Mouse (Mus musculus): Measurements from ENCODE around the gene Mafk. TPM values are rescaled to one million over a fixed set of nuclear protein-coding genes. Genes with fewer than 3 reads are reported as not detected.

Mafk gene
- polyA plus RNA-seq, 1 experiment from 2014 or later, result 8.1 TPM

- no peak for DNase-seq (ENCODE audit: low spot score)
- H3K9me3 ChIP-seq (replicated peaks), result no peaks in the 10 kb centered on the region
- peaks cover 10% of the 10 kb centered on the region for H3K4me1 ChIP-seq
- 0 out of 2 replicates have a peak overlapping the region, but pooled peaks have one; percentile 2 for H3K27ac ChIP-seq
- H3K27me3 ChIP-seq (ENCODE audit: low read depth, poor library complexity, severe bottlenecking), result peaks cover 54% of the 10 kb centered on the region
- H3K36me3 ChIP-seq, result no peaks in the 10 kb centered on the region
- no peak overlapping the region for H3K4me3 ChIP-seq
- 30% methylated on average over 10 of the region's 10 CpGs for WGBS
These were observed 21.8 kb downstream of the Mafk start for GRCm38 (mm10) chr5:139813126-139813490.

DNA sequence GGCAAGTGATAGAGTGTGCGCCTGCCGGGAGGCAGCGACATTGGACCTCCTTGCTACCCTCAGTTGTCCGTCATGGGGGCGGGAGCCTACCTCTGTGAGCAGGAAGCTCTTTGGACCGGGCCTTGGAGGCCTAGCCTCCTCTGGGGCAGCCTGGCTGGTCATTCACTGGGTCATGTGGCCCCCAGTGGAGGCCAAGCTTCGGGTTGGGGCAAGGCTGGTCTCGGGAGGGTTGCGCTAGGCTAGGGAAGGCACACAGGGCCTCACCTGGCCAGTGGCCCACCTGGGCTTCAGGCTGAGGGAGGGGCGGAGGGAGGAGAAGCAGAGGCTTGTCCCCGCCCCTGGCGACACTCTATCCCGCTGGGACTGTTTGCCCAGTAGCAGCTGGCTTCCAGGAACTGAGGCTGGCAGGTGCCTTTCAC, 22.7 kb downstream of the Mafk start:
- Histone ChIP-seq H3K27ac (0 out of 2 replicates have a peak overlapping the region, but pooled peaks have one; percentile 42), H3K9me3 (replicated peaks) (no peaks in the 10 kb centered on the region), H3K4me1 (peaks cover 10% of the 10 kb centered on the region), H3K36me3 (no peaks in the 10 kb centered on the region), H3K4me3 (peak overlapping the region; percentile 17), H3K27me3 (ENCODE audit: low read depth, poor library complexity, severe bottlenecking) (peaks cover 54% of the 10 kb centered on the region)
- no peak for DNase-seq (ENCODE audit: low spot score)
- 4% methylated on average over 13 of the region's 13 CpGs for WGBS

DNA sequence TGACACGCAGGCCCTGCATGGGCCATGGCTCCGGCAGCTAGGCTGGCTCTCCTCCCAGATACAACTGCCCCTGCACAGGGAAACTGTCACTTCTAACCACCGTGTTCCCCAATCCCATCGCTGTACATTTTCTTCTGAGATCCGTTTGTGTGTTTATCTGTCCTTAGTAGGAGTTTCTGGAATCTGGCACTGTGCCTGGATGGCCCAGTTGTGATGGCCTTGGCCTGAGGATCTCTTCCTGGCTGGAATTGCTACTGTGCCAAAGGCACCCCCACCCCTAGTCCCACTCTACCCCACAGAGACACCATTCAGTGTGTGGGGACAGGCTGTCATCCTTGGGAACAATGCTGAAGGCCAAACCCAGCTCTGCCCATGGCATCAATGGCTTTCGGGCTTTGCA, 24.7 kb downstream of the Mafk start:
- Histone ChIP-seq H3K9me3 (replicated peaks) (no peaks in the 10 kb centered on the region), H3K4me1 (peaks cover 10% of the 10 kb centered on the region), H3K4me3 (no peak overlapping the region), H3K27ac (no peak overlapping the region), H3K36me3 (no peaks in the 10 kb centered on the region), H3K27me3 (ENCODE audit: low read depth, poor library complexity, severe bottlenecking) (peaks cover 54% of the 10 kb centered on the region)
- DNase-seq (ENCODE audit: low spot score), result no peak
- 87% methylated on average over 6 of the region's 6 CpGs for WGBS

DNA sequence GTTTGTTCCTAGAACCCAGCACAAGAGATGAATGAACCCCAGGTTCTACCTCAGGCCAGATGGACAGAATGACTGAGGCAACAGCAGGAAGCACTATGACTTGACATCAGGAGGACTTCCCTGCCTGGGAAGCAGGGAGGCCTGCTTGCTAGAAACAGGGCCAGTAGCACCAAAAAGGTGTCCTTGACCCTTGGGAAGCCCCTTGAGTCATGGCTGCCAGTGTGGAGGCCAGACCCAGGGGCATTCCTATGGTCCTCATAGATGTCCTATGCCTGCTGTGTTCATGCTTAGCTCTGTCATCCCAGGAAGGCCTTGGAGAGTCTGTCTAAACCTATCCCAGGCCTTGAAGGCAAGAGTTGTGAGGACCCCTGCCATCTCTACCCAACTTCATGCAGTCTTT, 25.1 kb downstream of the Mafk start:
- Histone ChIP-seq H3K27ac (no peak overlapping the region), H3K36me3 (no peaks in the 10 kb centered on the region; the same call in none of the 2 replicates), H3K9me3 (replicated peaks) (no peaks in the 10 kb centered on the region), H3K27me3 (ENCODE audit: low read depth, poor library complexity, severe bottlenecking) (peaks cover 52% of the 10 kb centered on the region), H3K4me3 (no peak overlapping the region), H3K4me1 (peaks cover 15% of the 10 kb centered on the region)
- DNase-seq (ENCODE audit: low spot score), result no peak

GRCm38 (mm10) chr5:139817292-139817691, 26.0 kb downstream of the Mafk start:
- H3K4me3 ChIP-seq, result no peak overlapping the region
- peaks cover 24% of the 10 kb centered on the region for H3K4me1 ChIP-seq
- H3K36me3 ChIP-seq, result peaks cover 7% of the 10 kb centered on the region
- no peak for DNase-seq (ENCODE audit: low spot score)
- no peaks in the 10 kb centered on the region for H3K9me3 ChIP-seq (replicated peaks)
- WGBS, result 13% methylated on average over 1 of the region's 1 CpGs
- H3K27me3 ChIP-seq (ENCODE audit: low read depth, poor library complexity, severe bottlenecking), result peaks cover 44% of the 10 kb centered on the region
- no peak overlapping the region for H3K27ac ChIP-seq

DNA sequence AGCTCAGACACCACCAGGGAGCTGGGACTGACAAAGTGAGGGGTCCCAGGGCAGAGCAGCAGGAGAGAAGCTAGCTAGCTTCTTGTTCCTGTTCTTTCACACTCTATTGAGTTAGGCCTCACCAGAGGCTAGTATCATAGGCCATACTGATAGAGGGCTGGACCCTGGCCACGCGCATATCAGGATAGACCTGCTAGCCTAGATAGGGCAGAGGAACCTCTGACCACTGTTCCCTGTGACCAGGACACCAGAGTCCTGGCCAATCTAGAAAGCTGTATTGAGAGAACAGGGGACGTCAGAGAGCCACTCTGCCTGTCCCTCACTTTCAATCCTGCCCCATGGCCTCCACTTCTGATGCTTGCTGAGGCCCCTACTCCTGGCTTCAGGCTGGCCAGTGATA, 26.7 kb downstream of the Mafk start:
- H3K9me3 ChIP-seq (replicated peaks), result no peaks in the 10 kb centered on the region
- no peak for DNase-seq (ENCODE audit: low spot score)
- peaks cover 27% of the 10 kb centered on the region for H3K4me1 ChIP-seq
- H3K27ac ChIP-seq, result no peak overlapping the region
- H3K4me3 ChIP-seq, result no peak overlapping the region
- H3K36me3 ChIP-seq, result peaks cover 15% of the 10 kb centered on the region
- peaks cover 36% of the 10 kb centered on the region for H3K27me3 ChIP-seq (ENCODE audit: low read depth, poor library complexity, severe bottlenecking)
- WGBS, result 88% methylated on average over 3 of the region's 3 CpGs

GRCm38 (mm10) chr5:139818801-139819200, 27.5 kb downstream of the Mafk start:
- Histone ChIP-seq H3K27ac (no peak overlapping the region), H3K4me3 (no peak overlapping the region), H3K27me3 (ENCODE audit: low read depth, poor library complexity, severe bottlenecking) (peaks cover 29% of the 10 kb centered on the region), H3K4me1 (peaks cover 28% of the 10 kb centered on the region), H3K9me3 (replicated peaks) (no peaks in the 10 kb centered on the region), H3K36me3 (peaks cover 22% of the 10 kb centered on the region)
- 55% methylated on average over 4 of the region's 4 CpGs for WGBS
- DNase-seq (ENCODE audit: low spot score), result no peak

DNA sequence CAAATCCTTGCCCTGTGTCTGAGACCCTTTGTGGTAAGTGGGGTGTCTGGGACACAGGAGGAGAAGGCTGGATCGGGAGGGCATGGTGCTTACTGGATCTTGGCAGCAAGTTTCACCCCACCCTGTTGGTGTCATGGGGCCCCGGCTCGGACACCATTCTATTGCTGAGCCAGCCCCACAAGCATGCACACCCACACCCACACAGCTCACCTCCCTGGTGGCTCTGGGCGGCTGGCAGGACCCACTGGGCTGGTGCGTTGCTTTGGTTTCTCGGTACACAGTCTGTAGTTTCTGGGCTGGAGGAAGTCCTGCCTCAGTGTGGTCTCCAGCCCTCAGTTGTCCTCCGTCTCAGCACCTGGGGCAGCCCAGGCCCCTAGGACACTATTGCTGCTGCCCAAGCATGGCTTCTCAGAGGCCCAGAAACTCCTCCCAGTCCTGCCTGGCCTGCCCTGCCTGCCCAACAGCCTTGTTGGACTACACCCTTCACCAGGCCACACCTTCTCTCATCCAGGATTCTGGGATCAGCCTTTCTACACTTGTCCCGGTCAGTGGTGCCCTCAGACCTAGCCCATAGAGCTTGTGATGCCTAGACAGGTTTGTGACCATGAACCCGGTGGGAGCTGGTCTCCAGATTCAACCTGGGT, 28.3 kb downstream of the Mafk start, which contains the start of gene Tmem184a:
Gene Tmem184a (minus strand): TSS at position 380 of the 644 bp plus-strand sequence.
- WGBS, result 89% methylated on average over 9 of the region's 9 CpGs
- peaks cover 25% of the 10 kb centered on the region for H3K4me1 ChIP-seq
- H3K27me3 ChIP-seq (ENCODE audit: low read depth, poor library complexity, severe bottlenecking), result peaks cover 20% of the 10 kb centered on the region
- no peak for DNase-seq (ENCODE audit: low spot score)
- no peak within 1 kb of the TSS for H3K27ac ChIP-seq
- H3K4me3 ChIP-seq, result no peak within 1 kb of the TSS
- H3K36me3 ChIP-seq, result peaks cover 30% of the 10 kb centered on the region
- no peaks in the 10 kb centered on the region for H3K9me3 ChIP-seq (replicated peaks)

- H3K4me3 ChIP-seq, result no peak overlapping the region
- DNase-seq (ENCODE audit: low spot score), result no peak
- WGBS, result 53% methylated on average over 12 of the region's 12 CpGs
- H3K36me3 ChIP-seq, result peaks cover 37% of the 10 kb centered on the region
- H3K27ac ChIP-seq, result 0 out of 2 replicates have a peak overlapping the region, but pooled peaks have one; percentile 14
- no peaks in the 10 kb centered on the region for H3K27me3 ChIP-seq (ENCODE audit: low read depth, poor library complexity, severe bottlenecking)
- H3K9me3 ChIP-seq (replicated peaks), result no peaks in the 10 kb centered on the region
- H3K4me1 ChIP-seq, result peaks cover 37% of the 10 kb centered on the region
These were observed 30.4 kb downstream of the Mafk start for GRCm38 (mm10) chr5:139821466-139822459.

GRCm38 (mm10) chr5:139824531-139824930, 33.2 kb downstream of the Mafk start:
- H3K36me3 ChIP-seq, result peaks cover 37% of the 10 kb centered on the region
- 93% methylated on average over 10 of the region's 10 CpGs for WGBS
- H3K27me3 ChIP-seq (ENCODE audit: low read depth, poor library complexity, severe bottlenecking), result no peaks in the 10 kb centered on the region
- H3K4me3 ChIP-seq, result no peak overlapping the region
- DNase-seq (ENCODE audit: low spot score), result no peak
- H3K4me1 ChIP-seq, result peaks cover 37% of the 10 kb centered on the region
- H3K9me3 ChIP-seq (replicated peaks), result no peaks in the 10 kb centered on the region
- no peak overlapping the region for H3K27ac ChIP-seq

GRCm38 (mm10) chr5:139825947-139826346, 34.6 kb downstream of the Mafk start:
- peaks cover 37% of the 10 kb centered on the region for H3K36me3 ChIP-seq
- peak overlapping the region; percentile 84 for H3K27ac ChIP-seq
- peaks cover 36% of the 10 kb centered on the region for H3K4me1 ChIP-seq
- no peak for DNase-seq (ENCODE audit: low spot score)
- H3K4me3 ChIP-seq, result peak overlapping the region; percentile 79
- no peaks in the 10 kb centered on the region for H3K9me3 ChIP-seq (replicated peaks)
- no peaks in the 10 kb centered on the region for H3K27me3 ChIP-seq (ENCODE audit: low read depth, poor library complexity, severe bottlenecking)
- 43% methylated on average over 11 of the region's 11 CpGs for WGBS

DNA sequence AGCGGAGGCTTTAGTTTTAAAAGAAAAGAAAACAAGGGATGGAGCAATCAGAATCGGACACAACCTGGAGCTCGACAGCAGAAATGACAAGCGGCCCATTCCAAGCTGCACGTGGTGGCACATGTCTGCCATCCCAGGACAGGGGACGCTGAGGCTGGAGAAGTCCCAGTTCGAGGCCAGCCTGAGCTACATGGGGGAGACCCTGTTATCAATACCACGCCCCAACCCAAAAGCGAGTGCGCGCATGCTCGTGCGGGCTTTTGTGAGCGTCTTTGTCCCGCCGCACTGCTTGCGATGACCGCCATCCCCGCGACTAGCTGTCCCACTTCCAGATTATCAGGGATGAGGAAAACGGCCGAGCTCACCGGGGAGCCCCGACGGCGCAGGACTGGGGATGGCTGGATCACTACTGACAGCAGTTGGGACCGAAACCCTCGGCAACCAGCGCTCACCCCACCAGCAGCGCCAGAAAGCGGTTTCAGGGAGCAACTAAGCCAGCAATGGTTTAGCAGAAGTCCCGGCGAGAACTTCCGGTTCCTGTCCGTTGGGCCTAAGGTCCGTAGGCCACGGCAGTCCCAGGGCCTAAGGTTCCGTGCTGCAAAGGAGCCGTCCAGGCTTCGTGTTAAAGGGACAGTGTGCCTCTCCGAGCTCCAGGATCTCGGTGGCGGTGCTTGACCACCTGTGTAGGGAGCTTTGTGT, 35.2 kb downstream of the Mafk start, which contains the start of the genes Gm26938 and Psmg3:
Gene Gm26938 (minus strand): TSS at position 51 of the 699 bp plus-strand sequence.
Gene Psmg3 (minus strand): TSS at position 529 of the 699 bp plus-strand sequence.
- peaks cover 37% of the 10 kb centered on the region for H3K36me3 ChIP-seq
- peak within 1 kb of the TSS; percentile 84 for H3K27ac ChIP-seq
- 1% methylated on average over 43 of the region's 43 CpGs for WGBS
- H3K4me3 ChIP-seq, result peak within 1 kb of the TSS; percentile 79
- H3K4me1 ChIP-seq, result peaks cover 31% of the 10 kb centered on the region
- DNase-seq (ENCODE audit: low spot score), result peak; percentile 96
- H3K9me3 ChIP-seq (replicated peaks), result no peaks in the 10 kb centered on the region
- no peaks in the 10 kb centered on the region for H3K27me3 ChIP-seq (ENCODE audit: low read depth, poor library complexity, severe bottlenecking)

Data from limb, embryonic 10.5 days (tissue).